Mouse (Mus musculus) MEL (cell line): ENCODE results near the gene Chst1.

Experiments used
- CTCF ChIP-seq, 3 experiments: IDR thresholded peaks in 2 of 3; conservative IDR thresholded peaks in 1 of 3; 2 replicates each; pipeline ENCODE4 v1.5.1; 2011 to 2012; ENCODE audit warnings: low read length in 3 of 3, low read depth in 2 of 3, mild to moderate bottlenecking in 2 of 3, improper control_type of control experiment in 1 of 3, inconsistent platforms in 1 of 3, mixed read lengths in 1 of 3, moderate library complexity in 1 of 3; ENCODE audit not compliant: control insufficient read depth in 1 of 3, insufficient read depth in 1 of 3, poor library complexity in 1 of 3, severe bottlenecking in 1 of 3
- ETS1 ChIP-seq: IDR thresholded peaks from 2 replicates; pipeline ENCODE4 v1.6.1; 2012; ENCODE audit warnings: low read depth, mild to moderate bottlenecking, inconsistent platforms, low read length, improper control_type of control experiment, moderate library complexity
- GATA1 ChIP-seq: IDR thresholded peaks from 2 replicates; pipeline ENCODE4 v1.6.1; 2011; ENCODE audit warnings: low read depth, low read length, improper control_type of control experiment
- POLR2A ChIP-seq, 2 experiments: IDR thresholded peaks; 2 replicates each; pipeline ENCODE4 v1.6.1; 2011 to 2012; ENCODE audit warnings: low read length in 2 of 2, mild to moderate bottlenecking in 2 of 2, control low read depth in 1 of 2, improper control_type of control experiment in 1 of 2, low read depth in 1 of 2, moderate library complexity in 1 of 2; ENCODE audit not compliant: control insufficient read depth in 1 of 2, insufficient read depth in 1 of 2, poor library complexity in 1 of 2
- SIN3A ChIP-seq: IDR thresholded peaks from 2 replicates; pipeline ENCODE4 v1.6.1; 2012; ENCODE audit warnings: low read length, improper control_type of control experiment, inconsistent platforms
- TBP ChIP-seq: IDR thresholded peaks from 2 replicates; pipeline ENCODE4 v1.8.0; 2011; ENCODE audit warnings: low read depth, low read length, improper control_type of control experiment

DNA sequence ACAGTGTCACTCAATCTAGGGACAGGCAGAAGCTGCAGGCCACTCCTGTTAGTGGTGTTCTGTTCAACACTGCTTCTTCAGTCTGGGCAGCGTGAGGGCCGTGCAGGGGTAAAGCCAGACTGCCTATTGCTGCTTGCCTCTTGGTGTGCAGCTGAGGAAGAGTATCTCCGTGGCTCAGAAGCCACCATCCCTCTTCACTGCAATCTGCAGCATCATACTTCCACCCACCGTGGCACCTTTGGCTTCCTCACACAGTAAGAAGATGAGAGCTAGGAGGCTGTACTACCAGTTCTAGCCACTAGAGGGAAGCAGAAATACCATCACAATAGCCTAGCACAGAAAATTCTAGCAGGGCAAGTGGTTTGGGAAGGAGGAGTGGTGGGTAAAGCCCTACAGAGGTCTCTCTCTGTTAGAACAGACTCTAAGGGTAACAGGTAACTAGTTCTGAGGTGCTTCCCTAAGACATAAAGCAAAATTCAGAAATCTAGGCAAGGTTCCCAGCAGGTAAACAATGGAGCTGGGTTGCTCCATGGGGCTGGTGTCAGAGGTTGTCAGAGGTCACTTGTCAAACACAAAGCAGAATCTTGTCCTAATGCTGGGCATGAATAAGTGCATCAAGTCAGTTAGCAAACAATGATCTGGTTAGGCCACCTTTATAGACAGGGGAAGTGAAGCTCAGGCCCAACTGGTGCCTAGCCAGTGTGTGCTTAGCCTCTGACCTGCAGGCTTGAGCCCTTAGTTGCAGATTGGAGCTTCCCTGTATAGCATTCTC is 9.5 kb downstream of the Chst1 start:
- TF ChIP-seq TBP (no peak), POLR2A (IDR thresholded peaks at IDR 0.05; ENCODE audit: control insufficient read depth in 1 of 2, insufficient read depth in 1 of 2, low read depth in 1 of 2, low read length in 2 of 2, poor library complexity in 1 of 2) (no peak), SIN3A (no peak), CTCF (IDR thresholded peaks at IDR 0.05 in 2 of 3, conservative IDR thresholded peaks at IDR 0.05 in 1 of 3; ENCODE audit: control insufficient read depth in 1 of 3, insufficient read depth in 1 of 3, low read depth in 2 of 3, low read length in 3 of 3, poor library complexity in 1 of 3, severe bottlenecking in 1 of 3) (peak; percentile 34 to 98 (median 89)), GATA1 (no peak), ETS1 (no peak)
